Mouse (Mus musculus) embryonic facial prominence, embryonic 12.5 days (tissue): ENCODE measurements around the gene Pole. TPM values are rescaled to one million over a fixed set of nuclear protein-coding genes. Genes with fewer than 3 reads are reported as not detected.

Experiments used
- ATAC-seq: fragments of 200-750 bp; cut with Nextera tagmentation; 2 replicates; pipeline ENCODE4 v1.8.0; 2017; ENCODE audit not compliant: insufficient number of reproducible peaks, insufficient read depth, low FRiP score, low TSS enrichment
- H3K27ac ChIP-seq: fragments of 300-500 bp; sonication (generic); 2 replicates; pipeline ENCODE4 v1.5.1; 2016; ENCODE audit warnings: mild to moderate bottlenecking
- H3K27me3 ChIP-seq: fragments of 300-500 bp; sonication (generic); 2 replicates; pipeline ENCODE4 v1.6.1; 2016; ENCODE audit warnings: mild to moderate bottlenecking, moderate library complexity
- H3K36me3 ChIP-seq: fragments of 300-500 bp; sonication (generic); 2 replicates; pipeline ENCODE4 v1.6.1; 2016; ENCODE audit warnings: mild to moderate bottlenecking
- H3K4me1 ChIP-seq: fragments of 300-500 bp; sonication (generic); 2 replicates; pipeline ENCODE4 v1.6.1; 2016
- H3K4me2 ChIP-seq: fragments of 300-500 bp; sonication (generic); replicated peaks from 2 replicates; pipeline ENCODE4 v1.6.1; 2016; ENCODE audit warnings: mild to moderate bottlenecking, moderate library complexity
- H3K4me3 ChIP-seq: fragments of 300-500 bp; sonication (generic); 2 replicates; pipeline ENCODE4 v1.5.1; 2016; ENCODE audit warnings: mild to moderate bottlenecking
- H3K9ac ChIP-seq: fragments of 300-500 bp; sonication (generic); 2 replicates; pipeline ENCODE4 v1.6.1; 2016; ENCODE audit warnings: mild to moderate bottlenecking, moderate library complexity
- H3K9me3 ChIP-seq: fragments of 300-500 bp; sonication (generic); 2 replicates; pipeline ENCODE4 v1.6.1; 2016; ENCODE audit warnings: mild to moderate bottlenecking, moderate library complexity
- WGBS: fragments of 180-500 bp; shearing (Covaris S2); methylation state at CpG from one replicate; pipeline ENCODE4 v1.1.7; 2016; 5-methylcytosine and 5-hydroxymethylcytosine counted together
- polyA plus RNA-seq: library from polyadenylated mRNA; unstranded; fragments of >200 nt; fragmentation: Nextera tagmentation; extraction: Ambion mirVana; gene quantifications from 2 replicates; pipeline ENCODE4 v1.2.1, GENCODE M21; 2016

Gene Pole
- polyA plus RNA-seq, 1 experiment from 2014 or later = 40.5 TPM

GRCm38 (mm10) chr5:110285156-110285555 lies 950 bp upstream of the Pole start:
- 12% methylated on average over 15 of the region's 15 CpGs for WGBS
- Histone ChIP-seq H3K36me3 (peaks cover 6% of the 10 kb centered on the region), H3K4me3 (peak overlapping the region; percentile 76), H3K4me1 (peaks cover 13% of the 10 kb centered on the region), H3K9ac (peak overlapping the region; percentile 85), H3K27ac (no peak overlapping the region), H3K9me3 (no peaks in the 10 kb centered on the region), H3K27me3 (peaks cover 17% of the 10 kb centered on the region), H3K4me2 (peak overlapping the region; percentile 95)
- ATAC-seq = no peak

DNA sequence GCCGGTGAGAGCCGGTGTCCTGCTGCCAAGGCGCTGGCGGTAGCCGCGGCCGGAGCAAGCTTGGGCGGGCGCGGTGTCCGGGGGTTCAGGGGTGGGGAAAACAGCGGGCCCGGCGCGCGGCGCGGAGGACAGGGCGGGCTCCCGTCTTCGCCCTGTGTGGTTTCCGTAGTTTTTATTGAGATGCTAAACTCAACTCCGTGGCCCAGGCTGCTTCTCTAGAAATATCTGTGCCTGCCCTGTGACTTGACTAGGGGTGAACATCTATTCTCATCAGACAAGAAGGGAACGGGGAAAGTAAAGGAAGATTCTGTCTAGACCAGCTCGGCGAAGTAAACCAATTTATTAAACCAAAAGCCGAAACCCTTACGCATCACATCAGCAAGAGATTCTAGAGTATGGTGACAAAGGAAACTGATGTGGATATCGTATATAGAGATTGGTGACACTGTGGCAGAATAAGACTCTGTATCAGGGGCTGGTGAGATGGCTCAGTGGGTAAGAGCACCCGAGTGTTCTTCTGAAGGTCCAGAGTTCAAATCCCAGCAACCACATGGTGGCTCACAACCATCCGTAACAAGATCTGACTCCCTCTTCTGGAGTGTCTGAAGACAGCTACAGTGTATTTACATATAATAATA lies 459 bp downstream of the Pole start:
- H3K4me2 ChIP-seq = peak overlapping the region; percentile 95
- H3K4me3 ChIP-seq = peak overlapping the region; percentile 76
- H3K4me1 ChIP-seq = peaks cover 13% of the 10 kb centered on the region
- H3K9me3 ChIP-seq = no peaks in the 10 kb centered on the region
- ATAC-seq = peak; percentile 80
- peak overlapping the region; percentile 85 for H3K9ac ChIP-seq
- peak overlapping the region; percentile 65 for H3K27ac ChIP-seq
- H3K36me3 ChIP-seq = peaks cover 20% of the 10 kb centered on the region
- WGBS = 3% methylated on average over 31 of the region's 31 CpGs
- H3K27me3 ChIP-seq = peaks cover 17% of the 10 kb centered on the region

GRCm38 (mm10) chr5:110287084-110287475 lies 974 bp downstream of the Pole start:
- peak overlapping the region; percentile 76 for H3K4me3 ChIP-seq
- H3K27ac ChIP-seq = no peak overlapping the region
- peak overlapping the region; percentile 9; the same call in 1 of the 2 replicates for H3K9ac ChIP-seq
- peaks cover 13% of the 10 kb centered on the region for H3K4me1 ChIP-seq
- no peak for ATAC-seq
- peaks cover 24% of the 10 kb centered on the region for H3K36me3 ChIP-seq
- peaks cover 17% of the 10 kb centered on the region for H3K27me3 ChIP-seq
- no peaks in the 10 kb centered on the region for H3K9me3 ChIP-seq
- H3K4me2 ChIP-seq = peak overlapping the region; percentile 95
- WGBS = 65% methylated on average over 2 of the region's 2 CpGs

DNA sequence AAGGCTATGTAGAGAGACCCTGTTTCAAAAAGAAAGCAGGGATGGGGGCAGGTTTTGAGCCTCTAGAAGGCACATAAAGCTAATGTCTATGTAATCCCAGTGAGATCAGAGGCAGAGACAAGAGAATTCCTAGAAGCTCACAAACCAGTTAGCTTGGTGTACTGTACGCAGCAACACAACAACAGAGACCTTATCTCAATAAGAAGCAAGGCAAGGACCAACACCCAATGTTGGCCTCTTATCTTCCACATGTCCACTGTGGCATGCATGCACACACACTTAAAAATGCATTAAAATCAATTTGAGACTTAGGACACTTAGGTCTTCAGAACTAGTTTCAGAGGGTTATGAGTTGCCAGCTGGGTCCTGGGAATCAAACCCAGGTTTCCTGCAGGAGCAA lies 5.5 kb downstream of the Pole start:
- no peak overlapping the region for H3K27ac ChIP-seq
- H3K27me3 ChIP-seq = no peaks in the 10 kb centered on the region
- no peaks in the 10 kb centered on the region for H3K9me3 ChIP-seq
- no peak overlapping the region for H3K4me2 ChIP-seq
- no peak overlapping the region for H3K4me3 ChIP-seq
- ATAC-seq = no peak
- no peak overlapping the region for H3K9ac ChIP-seq
- H3K4me1 ChIP-seq = peaks cover 7% of the 10 kb centered on the region
- H3K36me3 ChIP-seq = peaks cover 61% of the 10 kb centered on the region
- WGBS = 100% methylated on average over 1 of the region's 1 CpGs

DNA sequence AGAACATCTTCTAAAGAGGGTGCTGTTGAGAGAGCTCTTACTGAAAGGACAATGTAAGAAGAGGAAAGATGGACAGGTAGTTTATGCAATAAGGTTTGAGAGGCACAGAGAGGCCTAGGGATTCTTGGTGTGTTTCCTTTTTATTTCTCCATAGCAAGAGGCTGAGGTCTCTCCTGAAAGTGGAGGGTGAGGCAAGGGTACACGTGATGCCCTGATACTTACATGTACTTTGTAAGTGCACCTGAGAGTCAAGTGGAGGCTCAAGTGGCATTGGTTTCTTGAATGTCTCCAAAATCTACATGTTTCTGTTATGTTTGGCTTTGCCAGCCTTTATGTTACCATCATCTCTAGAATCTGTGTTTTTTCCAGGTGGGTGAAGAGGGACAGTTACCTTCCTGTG lies 10.5 kb downstream of the Pole start:
- Histone ChIP-seq H3K27me3 (no peaks in the 10 kb centered on the region), H3K4me2 (no peak overlapping the region), H3K27ac (no peak overlapping the region), H3K36me3 (peaks cover 84% of the 10 kb centered on the region), H3K9me3 (no peaks in the 10 kb centered on the region), H3K4me1 (no peaks in the 10 kb centered on the region), H3K4me3 (no peak overlapping the region), H3K9ac (no peak overlapping the region)
- no peak for ATAC-seq
- WGBS = 95% methylated on average over 1 of the region's 1 CpGs

DNA sequence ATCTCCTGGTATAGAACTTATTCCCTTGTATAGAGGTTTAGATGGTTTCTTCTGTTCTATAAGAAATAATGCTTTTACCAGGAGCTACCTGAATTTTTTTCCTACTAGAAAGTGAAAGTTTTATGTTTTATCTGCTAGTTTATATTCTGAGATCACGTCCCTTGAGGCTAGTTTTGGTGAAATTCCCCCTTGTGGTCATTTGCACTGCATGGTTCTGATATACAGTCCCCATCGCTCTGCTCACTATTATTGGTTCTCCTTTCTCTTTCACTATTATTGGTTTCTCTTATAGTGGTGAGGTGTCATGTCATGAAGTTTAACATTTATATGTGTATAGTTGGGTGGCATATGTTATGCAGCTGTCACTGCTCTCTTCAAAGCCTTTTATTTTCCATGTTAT lies 14.5 kb downstream of the Pole start:
- H3K4me1 ChIP-seq = no peaks in the 10 kb centered on the region
- no peaks in the 10 kb centered on the region for H3K27me3 ChIP-seq
- no peak overlapping the region for H3K4me2 ChIP-seq
- no peak overlapping the region for H3K9ac ChIP-seq
- H3K9me3 ChIP-seq = no peaks in the 10 kb centered on the region
- no peak for ATAC-seq
- 91% methylated on average over 2 of the region's 2 CpGs for WGBS
- peaks cover 86% of the 10 kb centered on the region for H3K36me3 ChIP-seq
- H3K27ac ChIP-seq = no peak overlapping the region
- no peak overlapping the region for H3K4me3 ChIP-seq

GRCm38 (mm10) chr5:110308861-110309260 lies 22.8 kb downstream of the Pole start:
- ATAC-seq = no peak
- no peaks in the 10 kb centered on the region for H3K27me3 ChIP-seq
- no peaks in the 10 kb centered on the region for H3K4me1 ChIP-seq
- no peaks in the 10 kb centered on the region for H3K9me3 ChIP-seq
- no peak overlapping the region for H3K27ac ChIP-seq
- H3K36me3 ChIP-seq = peaks cover 74% of the 10 kb centered on the region
- no peak overlapping the region for H3K4me3 ChIP-seq
- no peak overlapping the region for H3K4me2 ChIP-seq
- no peak overlapping the region for H3K9ac ChIP-seq
- 96% methylated on average over 7 of the region's 7 CpGs for WGBS

DNA sequence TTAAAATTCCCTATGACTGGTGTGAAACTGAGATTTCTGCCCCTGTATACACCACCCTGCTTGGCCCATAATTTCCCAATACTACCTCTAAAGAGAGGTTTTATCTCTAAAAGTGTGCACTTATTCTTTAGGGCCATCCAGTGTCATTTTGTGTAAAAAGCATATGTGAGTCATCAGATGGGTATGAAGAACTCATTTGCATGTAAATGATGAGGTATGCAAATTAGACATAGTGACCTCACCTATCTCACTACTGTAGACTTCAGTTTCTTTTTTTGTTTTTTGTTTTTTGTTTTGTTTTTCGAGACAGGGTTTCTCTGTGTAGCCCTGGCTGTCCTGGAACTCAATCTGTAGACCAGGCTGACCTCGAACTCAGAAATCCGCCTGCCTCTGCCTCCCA lies 27.0 kb downstream of the Pole start:
- Histone ChIP-seq H3K36me3 (peaks cover 57% of the 10 kb centered on the region), H3K4me3 (no peak overlapping the region), H3K9me3 (no peaks in the 10 kb centered on the region), H3K27ac (no peak overlapping the region), H3K27me3 (no peaks in the 10 kb centered on the region), H3K4me2 (no peak overlapping the region), H3K9ac (no peak overlapping the region), H3K4me1 (no peaks in the 10 kb centered on the region)
- no peak for ATAC-seq
- WGBS = 98% methylated on average over 3 of the region's 3 CpGs

GRCm38 (mm10) chr5:110330508-110330907 lies 44.4 kb downstream of the Pole start:
- no peaks in the 10 kb centered on the region for H3K9me3 ChIP-seq
- no peak overlapping the region for H3K4me2 ChIP-seq
- H3K27me3 ChIP-seq = no peaks in the 10 kb centered on the region
- H3K4me1 ChIP-seq = no peaks in the 10 kb centered on the region
- ATAC-seq = no peak
- H3K27ac ChIP-seq = no peak overlapping the region
- H3K4me3 ChIP-seq = no peak overlapping the region
- 85% methylated on average over 3 of the region's 3 CpGs for WGBS
- peaks cover 86% of the 10 kb centered on the region for H3K36me3 ChIP-seq
- H3K9ac ChIP-seq = no peak overlapping the region

DNA sequence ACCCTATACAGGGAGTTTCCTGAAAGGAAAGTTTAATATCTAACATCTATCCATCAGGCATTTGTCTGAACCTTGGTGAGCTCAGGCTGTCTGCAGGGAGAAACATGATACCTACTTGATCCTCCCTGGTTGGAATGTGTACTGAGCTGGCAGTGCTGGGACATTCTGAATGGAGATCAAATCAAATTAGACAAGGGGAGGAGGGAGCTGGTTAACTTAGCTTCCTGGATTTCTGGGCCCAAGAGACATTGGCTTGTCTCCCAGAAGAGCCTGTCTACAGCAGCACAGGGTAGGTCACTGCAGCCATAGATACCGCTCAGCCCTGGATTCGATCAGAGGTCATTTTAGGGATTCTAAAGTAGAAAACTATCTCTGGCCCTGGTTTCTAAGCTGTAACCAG lies 52.7 kb downstream of the Pole start:
- WGBS = 71% methylated on average over 2 of the region's 2 CpGs
- peaks cover 7% of the 10 kb centered on the region for H3K4me1 ChIP-seq
- H3K36me3 ChIP-seq = peaks cover 53% of the 10 kb centered on the region
- H3K4me2 ChIP-seq = no peak overlapping the region
- peak overlapping the region; percentile 50 for H3K27ac ChIP-seq
- no peak overlapping the region for H3K9ac ChIP-seq
- ATAC-seq = no peak
- no peaks in the 10 kb centered on the region for H3K9me3 ChIP-seq
- H3K4me3 ChIP-seq = no peak overlapping the region
- H3K27me3 ChIP-seq = peaks cover 24% of the 10 kb centered on the region

DNA sequence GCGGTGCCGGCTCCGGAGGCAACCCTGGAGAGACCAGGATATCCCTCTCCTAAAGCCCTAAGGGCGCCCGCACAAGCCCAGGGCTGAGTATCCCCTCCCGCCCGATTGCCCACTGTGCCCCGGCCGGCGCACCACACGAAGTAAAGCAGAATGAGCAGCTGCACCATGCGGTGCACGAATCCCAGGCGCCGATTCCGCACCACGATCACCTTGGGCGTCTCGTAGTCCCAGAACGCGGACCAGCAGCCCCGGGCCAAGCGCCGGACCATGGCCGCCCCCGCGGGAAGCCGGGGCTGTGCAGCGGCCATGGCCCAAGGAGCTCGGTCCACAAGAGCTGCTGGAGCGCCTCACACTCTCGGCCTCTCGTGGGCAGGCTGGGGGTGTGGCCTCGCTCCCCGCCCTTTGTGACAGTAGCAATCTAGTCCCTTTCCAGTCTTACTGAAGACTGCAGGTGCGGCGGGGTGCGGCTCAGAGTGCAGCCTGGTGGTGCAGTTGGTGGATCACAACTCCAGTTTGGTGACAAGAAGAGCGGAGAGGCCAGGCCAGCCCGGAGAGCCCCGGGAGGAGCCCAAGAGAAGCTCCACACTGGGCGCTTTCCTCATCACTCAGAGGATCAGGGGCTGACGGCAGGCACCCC lies 56.7 kb downstream of the Pole start, which contains the start of gene P2rx2:
Gene P2rx2 (minus strand): TSS at position 565 of the 637 bp plus-strand sequence.
- 2% methylated on average over 43 of the region's 43 CpGs for WGBS
- no peak within 1 kb of the TSS for H3K27ac ChIP-seq

GRCm38 (mm10) chr5:110344524-110344923 lies 58.4 kb downstream of the Pole start, which contains the start of gene Lrcol1:
Lrcol1 (plus strand) TSS chr5:110344730.
- Histone ChIP-seq H3K9me3 (no peaks in the 10 kb centered on the region), H3K36me3 (peaks cover 7% of the 10 kb centered on the region; the same call in 1 of the 2 replicates), H3K4me1 (peaks cover 5% of the 10 kb centered on the region; the same call in 1 of the 2 replicates), H3K4me3 (no peak within 1 kb of the TSS), H3K27me3 (peaks cover 33% of the 10 kb centered on the region), H3K27ac (no peak within 1 kb of the TSS), H3K4me2 (0 out of 2 replicates have a peak within 1 kb of the TSS, but pooled peaks have one; percentile 92), H3K9ac (no peak within 1 kb of the TSS)
- no peak for ATAC-seq
- 70% methylated on average over 4 of the region's 4 CpGs for WGBS

More for the DNA sequence above, 56.7 kb downstream of the Pole start, which contains the start of gene P2rx2:
- Histone ChIP-seq H3K9ac (peak within 1 kb of the TSS; percentile 50; the same call in 1 of the 2 replicates), H3K27me3 (peaks cover 33% of the 10 kb centered on the region), H3K4me1 (peaks cover 12% of the 10 kb centered on the region), H3K9me3 (no peaks in the 10 kb centered on the region), H3K4me3 (peak within 1 kb of the TSS; percentile 42), H3K36me3 (peaks cover 14% of the 10 kb centered on the region; the same call in 1 of the 2 replicates), H3K4me2 (peak within 1 kb of the TSS; percentile 92)
- ATAC-seq = peak; percentile 39; the same call in 1 of the 2 replicates
